Mouse (Mus musculus): ENCODE results near the gene Polr1a. TPM values are rescaled to one million over a fixed set of nuclear protein-coding genes. Genes with fewer than 3 reads are reported as not detected.

Polr1a gene
- polyA plus RNA-seq, 1 experiment from 2014 or later = 31.0 TPM

DNA sequence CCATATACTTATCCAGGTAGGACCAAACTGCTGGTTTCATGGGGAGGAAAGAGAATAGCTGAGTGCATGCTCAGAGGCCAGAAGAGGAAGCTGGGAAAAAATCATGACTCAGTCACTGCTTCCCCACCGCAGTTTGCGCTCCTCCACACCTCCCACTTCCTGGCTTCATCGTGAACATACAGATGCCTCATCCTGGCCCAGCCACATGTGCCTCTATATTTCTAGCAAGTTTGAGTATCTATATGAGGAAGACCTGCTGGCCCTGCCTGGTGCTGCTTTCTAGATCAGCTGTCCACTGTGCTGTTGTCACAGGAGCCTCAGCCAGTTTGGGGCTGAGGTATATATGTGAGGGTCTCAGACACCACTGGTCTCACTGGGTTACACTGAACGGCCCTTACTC, 72.6 kb downstream of the Polr1a start:
- Histone ChIP-seq H3K4me2 (ENCODE audit: low read depth, severe bottlenecking) (no peak overlapping the region), H3K36me3 (ENCODE audit: control insufficient read depth, insufficient read depth, low read length) (peaks cover 18% of the 10 kb centered on the region; the same call in 1 of the 2 replicates), H3K4me3 (ENCODE audit: low read depth, low read length) (no peak overlapping the region), H3K9me3 (ENCODE audit: control insufficient read depth, low read length) (no peaks in the 10 kb centered on the region), H3K4me1 (ENCODE audit: control insufficient read depth, insufficient read depth, low read length) (no peaks in the 10 kb centered on the region), H3K27me3 (ENCODE audit: control insufficient read depth, insufficient read depth, low read length) (no peaks in the 10 kb centered on the region), H3K27ac (replicated peaks; ENCODE audit: low read depth, low read length) (no peak overlapping the region), H3K9ac (ENCODE audit: low read length) (no peak overlapping the region)
- ATAC-seq (ENCODE audit: insufficient number of reproducible peaks, low FRiP score, low TSS enrichment, low read depth) (no peak), DNase-seq (ENCODE audit: low spot score) (no peak)
- WGBS = 87% methylated on average over 4 of the region's 4 CpGs

DNA sequence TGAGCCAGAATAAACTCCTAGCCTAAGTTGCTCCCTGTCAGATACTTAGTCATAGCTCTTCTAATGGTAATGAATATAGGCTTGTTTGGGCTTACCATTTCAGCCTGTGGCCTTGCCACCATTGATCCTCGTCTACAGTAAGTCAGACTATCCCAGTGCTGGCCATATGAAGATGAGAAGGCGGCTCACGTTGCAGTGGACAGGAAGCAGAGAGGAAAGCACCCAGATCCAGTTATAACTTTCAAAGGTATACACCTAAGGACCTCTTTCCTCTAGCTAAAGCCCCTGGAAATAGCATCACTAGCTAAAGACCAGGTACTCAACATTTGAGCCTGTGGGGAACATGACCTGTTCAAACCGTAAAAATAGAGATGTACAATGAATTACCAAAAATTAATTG, 77.1 kb downstream of the Polr1a start:
- no peak overlapping the region for H3K27ac ChIP-seq (replicated peaks; ENCODE audit: low read depth, low read length)
- 93% methylated on average over 4 of the region's 4 CpGs for WGBS
- no peak overlapping the region for H3K9ac ChIP-seq (ENCODE audit: low read length)
- ATAC-seq (ENCODE audit: insufficient number of reproducible peaks, low FRiP score, low TSS enrichment, low read depth) (no peak), DNase-seq (ENCODE audit: low spot score) (no peak)
- H3K4me1 ChIP-seq (ENCODE audit: control insufficient read depth, insufficient read depth, low read length) = peaks cover 18% of the 10 kb centered on the region
- no peak overlapping the region for H3K4me3 ChIP-seq (ENCODE audit: low read depth, low read length)
- H3K4me2 ChIP-seq (ENCODE audit: low read depth, severe bottlenecking) = no peak overlapping the region
- no peaks in the 10 kb centered on the region for H3K9me3 ChIP-seq (ENCODE audit: control insufficient read depth, low read length)
- no peaks in the 10 kb centered on the region for H3K36me3 ChIP-seq (ENCODE audit: control insufficient read depth, insufficient read depth, low read length)
- H3K27me3 ChIP-seq (ENCODE audit: control insufficient read depth, insufficient read depth, low read length) = no peaks in the 10 kb centered on the region

DNA sequence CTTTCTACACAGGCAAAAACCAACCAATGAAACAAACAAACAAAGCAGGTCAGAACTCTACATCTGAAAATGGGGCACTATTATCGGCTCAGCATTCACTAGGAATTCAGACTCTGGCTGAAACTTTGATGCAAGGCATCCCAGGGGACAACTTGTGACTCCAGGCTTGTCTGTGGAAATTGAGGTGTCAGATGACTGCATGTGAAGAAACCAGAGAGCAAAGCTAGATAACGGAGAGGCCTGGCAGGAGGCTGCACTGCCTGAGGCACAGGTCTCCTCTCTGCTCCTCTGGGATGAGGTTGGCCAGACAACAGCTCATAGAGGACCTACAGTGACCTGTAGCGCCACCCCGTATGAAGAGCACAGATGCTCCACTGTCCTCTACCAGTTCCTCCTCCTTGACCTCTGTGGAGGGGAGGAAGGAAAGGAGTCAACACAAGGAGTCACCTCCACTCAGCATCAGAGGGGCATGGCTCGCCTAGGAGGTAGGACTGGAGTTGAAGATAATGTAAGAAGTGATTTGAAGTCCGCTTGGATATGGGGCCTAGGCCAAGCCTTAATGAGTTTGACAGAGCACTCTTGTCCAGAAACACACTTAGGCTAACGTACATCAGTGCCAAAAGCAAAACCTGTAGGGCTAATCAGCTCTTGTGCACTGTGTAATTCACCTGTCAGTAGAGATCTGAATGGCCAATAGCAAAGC, 78.8 kb downstream of the Polr1a start:
- no peaks in the 10 kb centered on the region for H3K9me3 ChIP-seq (ENCODE audit: control insufficient read depth, low read length)
- 77% methylated on average over 7 of the region's 7 CpGs for whole genome bisulfite sequencing
- H3K36me3 ChIP-seq (ENCODE audit: control insufficient read depth, insufficient read depth, low read length) = no peaks in the 10 kb centered on the region
- no peak overlapping the region for H3K4me3 ChIP-seq (ENCODE audit: low read depth, low read length)
- no peaks in the 10 kb centered on the region for H3K27me3 ChIP-seq (ENCODE audit: control insufficient read depth, insufficient read depth, low read length)
- H3K4me2 ChIP-seq (ENCODE audit: low read depth, severe bottlenecking) = no peak overlapping the region
- H3K27ac ChIP-seq (replicated peaks; ENCODE audit: low read depth, low read length) = no peak overlapping the region
- no peak overlapping the region for H3K9ac ChIP-seq (ENCODE audit: low read length)
- ATAC-seq (ENCODE audit: insufficient number of reproducible peaks, low FRiP score, low TSS enrichment, low read depth) (no peak), DNase-seq (ENCODE audit: low spot score) (no peak)
- H3K4me1 ChIP-seq (ENCODE audit: control insufficient read depth, insufficient read depth, low read length) = peaks cover 22% of the 10 kb centered on the region

DNA sequence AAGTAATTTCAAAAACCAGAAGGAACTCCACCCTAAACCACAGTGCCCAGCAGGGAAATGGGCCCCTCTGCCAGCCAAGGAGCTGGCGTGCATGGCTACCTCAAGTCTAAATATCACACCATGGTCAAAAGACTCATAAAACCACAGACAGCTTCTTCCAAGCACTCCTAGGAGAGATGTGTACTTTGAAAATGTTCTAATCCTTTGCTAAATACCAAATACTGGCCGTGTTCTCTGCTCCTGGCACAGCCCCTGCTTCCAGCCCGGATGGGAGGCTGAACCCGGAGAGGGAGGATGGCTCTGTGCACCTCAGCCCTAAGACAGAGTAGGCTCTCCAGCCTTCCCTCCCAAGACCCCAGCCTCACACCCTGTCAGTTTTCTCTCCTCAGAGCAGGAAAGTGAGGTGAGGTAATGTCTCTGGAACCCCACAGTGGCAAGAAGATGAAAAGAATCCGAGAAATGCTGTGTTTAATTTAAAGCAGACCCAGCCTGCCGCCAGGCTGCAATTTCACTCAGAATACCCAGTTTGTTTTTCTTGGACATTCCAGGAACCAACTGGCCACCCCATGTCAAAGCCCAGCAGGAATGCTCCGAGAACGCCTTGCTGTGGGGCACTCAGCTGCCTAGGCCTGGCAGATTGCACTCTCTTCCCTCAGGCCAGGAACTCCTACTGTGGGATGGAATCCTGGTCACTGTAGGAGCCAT, 80.9 kb downstream of the Polr1a start:
- Histone ChIP-seq H3K27ac (replicated peaks; ENCODE audit: low read depth, low read length) (peak overlapping the region; percentile 79), H3K4me3 (ENCODE audit: low read depth, low read length) (no peak overlapping the region), H3K4me1 (ENCODE audit: control insufficient read depth, insufficient read depth, low read length) (peaks cover 22% of the 10 kb centered on the region), H3K36me3 (ENCODE audit: control insufficient read depth, insufficient read depth, low read length) (no peaks in the 10 kb centered on the region), H3K27me3 (ENCODE audit: control insufficient read depth, insufficient read depth, low read length) (no peaks in the 10 kb centered on the region), H3K4me2 (ENCODE audit: low read depth, severe bottlenecking) (0 out of 2 replicates have a peak overlapping the region, but pooled peaks have one; percentile 17), H3K9me3 (ENCODE audit: control insufficient read depth, low read length) (no peaks in the 10 kb centered on the region), H3K9ac (ENCODE audit: low read length) (no peak overlapping the region; the same call in 1 of the 2 replicates)
- ATAC-seq (ENCODE audit: insufficient number of reproducible peaks, low FRiP score, low TSS enrichment, low read depth) (peak; percentile 49), DNase-seq (ENCODE audit: low spot score) (peak; percentile 70)
- 11% methylated on average over 8 of the region's 8 CpGs for WGBS

DNA sequence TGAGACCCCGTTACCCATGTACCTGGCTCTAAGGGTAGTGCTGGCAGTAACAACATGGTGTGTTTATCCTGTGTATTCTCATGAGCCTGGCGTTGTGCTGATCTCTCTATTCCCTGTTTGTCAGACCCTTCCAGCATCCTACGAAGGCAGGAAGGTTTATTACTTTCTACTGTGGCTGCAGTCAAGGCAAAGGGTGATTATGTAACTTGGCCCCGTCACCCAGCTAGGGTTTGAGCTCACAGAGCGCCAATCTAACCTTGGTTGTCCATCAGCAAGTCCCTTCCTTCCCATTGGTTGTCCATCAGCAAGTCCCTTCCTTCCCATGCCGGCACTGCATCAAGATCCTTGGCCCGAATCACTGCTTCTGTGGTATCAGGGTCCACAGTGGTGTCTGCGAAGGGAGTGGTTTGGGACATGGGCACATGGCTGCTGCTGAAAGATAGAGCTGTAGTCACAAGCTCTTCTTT, 81.6 kb downstream of the Polr1a start:
- Histone ChIP-seq H3K4me1 (ENCODE audit: control insufficient read depth, insufficient read depth, low read length) (peaks cover 22% of the 10 kb centered on the region), H3K9me3 (ENCODE audit: control insufficient read depth, low read length) (no peaks in the 10 kb centered on the region), H3K4me2 (ENCODE audit: low read depth, severe bottlenecking) (0 out of 2 replicates have a peak overlapping the region, but pooled peaks have one; percentile 17), H3K27ac (replicated peaks; ENCODE audit: low read depth, low read length) (peak overlapping the region; percentile 79; the same call in 1 of the 2 replicates), H3K9ac (ENCODE audit: low read length) (peak overlapping the region; percentile 32; the same call in 1 of the 2 replicates), H3K36me3 (ENCODE audit: control insufficient read depth, insufficient read depth, low read length) (no peaks in the 10 kb centered on the region), H3K4me3 (ENCODE audit: low read depth, low read length) (no peak overlapping the region), H3K27me3 (ENCODE audit: control insufficient read depth, insufficient read depth, low read length) (no peaks in the 10 kb centered on the region)
- ATAC-seq (ENCODE audit: insufficient number of reproducible peaks, low FRiP score, low TSS enrichment, low read depth) (no peak), DNase-seq (ENCODE audit: low spot score) (peak; percentile 27)
- 58% methylated on average over 8 of the region's 8 CpGs for WGBS

DNA sequence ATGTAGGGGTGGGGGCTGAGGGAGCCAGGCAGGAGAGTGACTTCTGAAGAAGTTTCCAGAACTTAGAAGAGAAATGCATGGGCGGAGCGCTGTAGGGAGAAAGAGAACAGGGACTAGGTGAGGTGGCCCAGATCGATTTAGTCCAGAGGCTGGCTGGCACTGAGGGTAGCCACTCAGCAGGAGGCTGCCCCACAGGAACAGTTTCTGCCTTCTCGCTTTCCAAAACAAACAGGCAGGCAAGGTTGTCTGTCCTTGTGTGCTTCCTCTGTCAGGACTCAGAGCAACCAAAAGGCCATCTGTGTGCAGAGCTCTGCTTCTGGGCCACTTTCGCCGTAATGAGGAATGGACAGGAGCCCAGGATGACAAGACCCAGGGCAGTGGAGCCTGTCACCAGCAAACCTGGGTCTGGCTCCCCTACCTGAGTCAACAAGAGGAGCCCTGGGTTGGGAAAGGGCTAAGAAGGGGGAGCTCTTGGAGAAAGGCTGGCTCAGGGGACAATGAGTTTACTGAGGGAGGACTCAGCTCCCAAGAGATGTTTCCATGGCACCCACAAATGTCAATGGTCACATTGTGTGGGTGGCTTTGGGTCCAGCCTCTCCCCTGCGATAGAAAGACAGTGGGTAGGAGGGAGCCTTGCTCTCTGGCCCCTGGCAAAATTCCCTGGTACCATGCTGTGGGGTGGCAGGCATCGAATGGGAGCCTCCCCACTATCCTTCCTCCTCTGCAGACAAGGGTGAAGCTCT, 82.5 kb downstream of the Polr1a start:
- no peaks in the 10 kb centered on the region for H3K36me3 ChIP-seq (ENCODE audit: control insufficient read depth, insufficient read depth, low read length)
- ATAC-seq (ENCODE audit: insufficient number of reproducible peaks, low FRiP score, low TSS enrichment, low read depth) (no peak), DNase-seq (ENCODE audit: low spot score) (no peak)
- H3K4me3 ChIP-seq (ENCODE audit: low read depth, low read length) = no peak overlapping the region
- H3K27me3 ChIP-seq (ENCODE audit: control insufficient read depth, insufficient read depth, low read length) = no peaks in the 10 kb centered on the region
- no peak overlapping the region for H3K4me2 ChIP-seq (ENCODE audit: low read depth, severe bottlenecking)
- WGBS = 75% methylated on average over 8 of the region's 8 CpGs
- peak overlapping the region; percentile 3; the same call in 1 of the 2 replicates for H3K9ac ChIP-seq (ENCODE audit: low read length)
- peaks cover 22% of the 10 kb centered on the region for H3K4me1 ChIP-seq (ENCODE audit: control insufficient read depth, insufficient read depth, low read length)
- H3K27ac ChIP-seq (replicated peaks; ENCODE audit: low read depth, low read length) = no peak overlapping the region
- no peaks in the 10 kb centered on the region for H3K9me3 ChIP-seq (ENCODE audit: control insufficient read depth, low read length)

DNA sequence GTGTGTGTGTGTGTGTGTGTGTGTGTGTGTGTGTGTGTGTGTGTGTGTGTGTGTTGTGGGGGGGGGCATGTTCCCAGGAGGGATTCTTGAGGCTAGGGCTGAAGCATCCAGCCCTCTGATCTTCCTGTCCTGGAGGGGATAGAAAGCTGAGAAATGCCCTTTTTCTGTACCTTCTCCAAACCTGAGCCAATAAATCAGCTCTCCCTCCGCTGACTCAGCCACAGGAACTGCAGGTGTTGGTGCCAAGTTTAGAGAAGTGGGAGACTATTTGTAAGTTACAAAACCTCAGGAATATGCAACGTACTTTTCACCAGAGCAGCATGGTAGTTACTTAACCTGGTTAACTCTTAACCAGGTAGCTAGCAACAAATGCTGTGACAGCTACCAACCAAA, 83.1 kb downstream of the Polr1a start:
- Histone ChIP-seq H3K4me2 (ENCODE audit: low read depth, severe bottlenecking) (no peak overlapping the region), H3K9me3 (ENCODE audit: control insufficient read depth, low read length) (no peaks in the 10 kb centered on the region), H3K27me3 (ENCODE audit: control insufficient read depth, insufficient read depth, low read length) (no peaks in the 10 kb centered on the region), H3K4me1 (ENCODE audit: control insufficient read depth, insufficient read depth, low read length) (peaks cover 22% of the 10 kb centered on the region), H3K9ac (ENCODE audit: low read length) (no peak overlapping the region), H3K36me3 (ENCODE audit: control insufficient read depth, insufficient read depth, low read length) (no peaks in the 10 kb centered on the region), H3K27ac (replicated peaks; ENCODE audit: low read depth, low read length) (no peak overlapping the region), H3K4me3 (ENCODE audit: low read depth, low read length) (no peak overlapping the region)
- no peak for DNase-seq (ENCODE audit: low spot score)
- 76% methylated on average over 2 of the region's 2 CpGs for WGBS
- no peak for ATAC-seq (ENCODE audit: insufficient number of reproducible peaks, low FRiP score, low TSS enrichment, low read depth)

DNA sequence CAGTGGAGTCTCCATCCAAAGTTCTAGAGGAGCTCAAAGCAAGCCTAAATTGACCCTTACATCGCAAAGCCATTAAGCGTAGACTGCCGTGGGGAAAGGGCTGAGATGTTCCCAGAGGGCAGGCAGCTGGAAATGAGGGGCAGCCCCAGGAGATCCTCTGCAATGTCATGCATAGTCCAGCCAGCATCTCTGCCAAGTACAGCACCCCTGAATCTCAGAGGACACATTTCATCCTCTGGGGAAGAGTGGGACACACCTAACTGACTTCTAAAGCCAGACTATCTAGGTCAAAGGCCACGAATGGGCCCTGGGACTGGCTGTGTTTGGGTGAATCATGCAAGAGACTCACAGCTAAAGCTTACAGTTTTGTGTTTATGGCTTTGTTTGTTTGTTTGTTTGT, 85.2 kb downstream of the Polr1a start:
- H3K27ac ChIP-seq (replicated peaks; ENCODE audit: low read depth, low read length) = no peak overlapping the region
- no peak overlapping the region for H3K4me3 ChIP-seq (ENCODE audit: low read depth, low read length)
- H3K27me3 ChIP-seq (ENCODE audit: control insufficient read depth, insufficient read depth, low read length) = no peaks in the 10 kb centered on the region
- no peak overlapping the region for H3K4me2 ChIP-seq (ENCODE audit: low read depth, severe bottlenecking)
- DNase-seq (ENCODE audit: low spot score) (no peak), ATAC-seq (ENCODE audit: insufficient number of reproducible peaks, low FRiP score, low TSS enrichment, low read depth) (no peak)
- H3K9ac ChIP-seq (ENCODE audit: low read length) = no peak overlapping the region
- peaks cover 20% of the 10 kb centered on the region for H3K4me1 ChIP-seq (ENCODE audit: control insufficient read depth, insufficient read depth, low read length)
- H3K36me3 ChIP-seq (ENCODE audit: control insufficient read depth, insufficient read depth, low read length) = no peaks in the 10 kb centered on the region
- 79% methylated on average over 4 of the region's 4 CpGs for WGBS
- no peaks in the 10 kb centered on the region for H3K9me3 ChIP-seq (ENCODE audit: control insufficient read depth, low read length)

Data from limb, embryonic 11.5 days (tissue).